Mouse (Mus musculus) leukemia stem cell, adult 10-12 weeks (primary cell): ENCODE results near the gene Col6a6. TPM values are rescaled to one million over a fixed set of nuclear protein-coding genes. Genes with fewer than 3 reads are reported as not detected.

ENCODE experiments used
- polyA plus RNA-seq: library from polyadenylated mRNA; stranded (reverse); fragments of >175 nt; gene quantifications from 2 replicates; pipeline ENCODE4 v1.2.3, GENCODE M21; 2012; ENCODE audit warnings: low replicate concordance

Col6a6 gene
- polyA plus RNA-seq = not detected in 2 replicates

GRCm38 (mm10) chr9:105827791-105828385, at the start of gene Col6a6:
Gene Col6a6 (minus strand): TSS chr9:105828160.

GRCm38 (mm10) chr9:105642460-105643371, 185.2 kb downstream of the Col6a6 start, which contains the start of gene Pik3r4:
Gene Pik3r4 (plus strand): TSS chr9:105642978.

Other genes with a start within 250 kb of the Col6a6 start
- gene Pik3r4, start 185.2 kb downstream of the Col6a6 start, polyA plus RNA-seq = 5.6 and 7.9 TPM in 2 replicates
- 0.02 TPM in 1 of 2 replicates, not detected in the other for gene Col6a5, start 132.5 kb upstream of the Col6a6 start, polyA plus RNA-seq